Mouse (Mus musculus) neural tube, embryonic 15.5 days (tissue): Measurements from ENCODE around the gene Agps. TPM values are rescaled to one million over a fixed set of nuclear protein-coding genes. Genes with fewer than 3 reads are reported as not detected.

Experiments
- ATAC-seq: fragments of 200-750 bp; cut with Nextera tagmentation; 2 replicates; pipeline ENCODE4 v1.8.0; 2017; ENCODE audit warnings: mild to moderate bottlenecking, moderate TSS enrichment, moderate library complexity; ENCODE audit not compliant: low FRiP score
- H3K27ac ChIP-seq: fragments of 300-500 bp; sonication (generic); replicated peaks from 2 replicates; pipeline ENCODE4 v1.5.1; 2015; ENCODE audit warnings: mild to moderate bottlenecking, inconsistent platforms
- H3K27me3 ChIP-seq: fragments of 300-500 bp; sonication (generic); replicated peaks from 2 replicates; pipeline ENCODE4 v1.6.1; 2015; ENCODE audit warnings: inconsistent platforms
- H3K36me3 ChIP-seq: fragments of 300-500 bp; sonication (generic); 2 replicates; pipeline ENCODE4 v1.6.1; 2015; ENCODE audit warnings: inconsistent platforms
- H3K4me1 ChIP-seq: fragments of 300-500 bp; sonication (generic); 2 replicates; pipeline ENCODE4 v1.6.1; 2015; ENCODE audit warnings: inconsistent platforms
- H3K4me2 ChIP-seq: fragments of 300-500 bp; sonication (generic); 2 replicates; pipeline ENCODE4 v1.6.1; 2015; ENCODE audit warnings: inconsistent platforms, mild to moderate bottlenecking, moderate library complexity
- H3K4me3 ChIP-seq: fragments of 300-500 bp; sonication (generic); replicated peaks from 2 replicates; pipeline ENCODE4 v1.5.1; 2015; ENCODE audit warnings: mild to moderate bottlenecking, inconsistent platforms
- H3K9ac ChIP-seq: fragments of 300-500 bp; sonication (generic); replicated peaks from 2 replicates; pipeline ENCODE4 v1.6.1; 2015; ENCODE audit warnings: mild to moderate bottlenecking, inconsistent platforms
- H3K9me3 ChIP-seq: fragments of 300-500 bp; sonication (generic); replicated peaks from 2 replicates; pipeline ENCODE4 v1.6.1; 2016; ENCODE audit warnings: inconsistent platforms
- WGBS: fragments of 180-500 bp; shearing (Covaris S2); methylation state at CpG from one replicate; pipeline ENCODE4 v1.1.7; 2015; ENCODE audit warnings: mixed read lengths; 5-methylcytosine and 5-hydroxymethylcytosine counted together
- polyA plus RNA-seq: library from polyadenylated mRNA; unstranded; fragments of >200 nt; fragmentation: Nextera tagmentation; extraction: Ambion mirVana; gene quantifications from 2 replicates; pipeline ENCODE4 v1.2.1, GENCODE M21; 2015

Agps gene
- polyA plus RNA-seq, 1 experiment from 2014 or later: 29.0 TPM

GRCm38 (mm10) chr2:75832781-75833180, 804 bp downstream of the Agps start:
- Histone ChIP-seq H3K36me3 (no peaks in the 10 kb centered on the region), H3K27ac (peak overlapping the region; percentile 82), H3K4me2 (peak overlapping the region; percentile 85), H3K9me3 (no peaks in the 10 kb centered on the region), H3K4me3 (peak overlapping the region; percentile 94), H3K9ac (peak overlapping the region; percentile 87), H3K4me1 (peaks cover 20% of the 10 kb centered on the region), H3K27me3 (no peaks in the 10 kb centered on the region)
- 2% methylated on average over 5 of the region's 5 CpGs for WGBS
- no peak for ATAC-seq

DNA sequence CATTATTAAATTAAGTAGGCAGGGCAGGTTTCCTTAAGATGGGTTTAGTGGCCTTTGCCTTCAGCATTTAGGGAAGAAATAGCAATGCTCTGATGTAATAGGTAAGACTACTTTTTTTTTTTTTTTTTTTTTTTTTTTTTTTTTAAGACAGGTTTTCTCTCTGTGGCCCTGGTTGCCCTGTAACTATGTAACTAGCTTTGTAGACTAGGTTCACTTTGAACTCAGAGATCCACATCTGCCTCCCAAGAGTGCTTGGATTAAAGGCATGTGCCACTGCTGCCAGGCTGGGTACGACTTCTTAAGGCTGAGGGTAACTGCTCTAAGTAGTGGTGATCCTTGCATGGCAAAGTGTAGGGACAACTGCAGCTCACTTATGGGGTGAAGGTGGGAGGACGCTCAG, 2.5 kb downstream of the Agps start:
- Histone ChIP-seq H3K36me3 (no peaks in the 10 kb centered on the region), H3K27ac (no peak overlapping the region), H3K4me1 (peaks cover 20% of the 10 kb centered on the region), H3K9ac (no peak overlapping the region), H3K27me3 (no peaks in the 10 kb centered on the region), H3K9me3 (no peaks in the 10 kb centered on the region), H3K4me3 (0 out of 2 replicates have a peak overlapping the region, but pooled peaks have one; percentile 1), H3K4me2 (no peak overlapping the region)
- WGBS: 97% methylated on average over 2 of the region's 2 CpGs
- no peak for ATAC-seq

DNA sequence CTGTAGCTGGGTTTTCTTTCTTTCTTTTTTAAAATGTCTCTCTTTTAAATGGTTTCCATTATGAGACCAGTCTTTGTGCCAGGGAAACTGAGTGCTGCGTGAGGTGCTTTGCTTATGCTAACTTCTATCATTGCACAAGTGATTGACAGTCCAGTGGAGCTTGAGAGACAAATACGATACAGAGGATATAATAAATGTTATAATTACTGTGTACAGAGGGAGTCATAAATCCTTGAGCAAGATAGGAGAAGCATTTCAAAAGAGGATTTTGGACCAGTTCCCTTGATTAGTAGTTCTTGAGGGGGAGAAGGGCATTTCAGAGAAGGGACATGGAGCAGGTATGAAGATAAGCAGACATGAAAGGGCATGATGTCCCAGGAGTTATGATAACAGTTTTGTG, 10.3 kb downstream of the Agps start:
- H3K9ac ChIP-seq: no peak overlapping the region
- H3K27me3 ChIP-seq: no peaks in the 10 kb centered on the region
- no peak overlapping the region for H3K4me2 ChIP-seq
- no peak for ATAC-seq
- H3K4me1 ChIP-seq: no peaks in the 10 kb centered on the region
- H3K27ac ChIP-seq: no peak overlapping the region
- H3K4me3 ChIP-seq: no peak overlapping the region
- no peaks in the 10 kb centered on the region for H3K36me3 ChIP-seq
- WGBS: 62% methylated on average over 2 of the region's 2 CpGs
- no peaks in the 10 kb centered on the region for H3K9me3 ChIP-seq

GRCm38 (mm10) chr2:75847708-75848107, 15.7 kb downstream of the Agps start:
- Histone ChIP-seq H3K4me3 (no peak overlapping the region), H3K36me3 (no peaks in the 10 kb centered on the region), H3K4me1 (peaks cover 5% of the 10 kb centered on the region; the same call in 1 of the 2 replicates), H3K9ac (no peak overlapping the region), H3K4me2 (no peak overlapping the region), H3K27me3 (no peaks in the 10 kb centered on the region), H3K27ac (no peak overlapping the region), H3K9me3 (no peaks in the 10 kb centered on the region)
- WGBS: 97% methylated on average over 1 of the region's 1 CpGs
- no peak for ATAC-seq

- H3K27ac ChIP-seq: no peak overlapping the region
- H3K36me3 ChIP-seq: 0 out of 2 replicates have a peak, but pooled peaks cover 2% of the 10 kb centered on the region
- WGBS: 90% methylated on average over 2 of the region's 2 CpGs
- H3K9ac ChIP-seq: no peak overlapping the region
- no peaks in the 10 kb centered on the region for H3K27me3 ChIP-seq
- ATAC-seq: no peak
- H3K4me1 ChIP-seq: peaks cover 5% of the 10 kb centered on the region; the same call in 1 of the 2 replicates
- H3K9me3 ChIP-seq: no peaks in the 10 kb centered on the region
- no peak overlapping the region for H3K4me2 ChIP-seq
- H3K4me3 ChIP-seq: no peak overlapping the region
Measured at GRCm38 (mm10) chr2:75852483-75852882, 20.5 kb downstream of the Agps start.

DNA sequence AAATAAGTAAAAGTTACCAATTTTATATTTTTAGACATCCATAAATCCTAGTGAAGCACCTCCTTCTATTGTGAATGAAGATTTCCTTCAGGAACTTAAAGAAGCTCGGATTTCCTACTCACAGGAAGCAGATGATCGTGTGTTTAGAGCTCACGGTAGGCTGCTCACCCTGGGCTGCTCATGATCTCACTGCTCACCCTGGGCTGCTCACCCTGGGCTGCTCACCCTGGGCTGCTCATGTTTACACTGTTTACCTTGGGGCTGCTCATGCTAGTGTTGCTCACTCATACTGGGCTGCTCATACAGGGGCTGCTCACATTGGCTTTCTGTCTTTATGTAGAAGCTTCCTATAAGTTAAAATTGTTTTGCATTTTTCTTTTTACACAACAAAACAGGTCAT, 22.2 kb downstream of the Agps start:
- WGBS: 78% methylated on average over 3 of the region's 3 CpGs
- Histone ChIP-seq H3K4me1 (peaks cover 5% of the 10 kb centered on the region; the same call in 1 of the 2 replicates), H3K36me3 (peaks cover 5% of the 10 kb centered on the region; the same call in 1 of the 2 replicates), H3K4me3 (no peak overlapping the region), H3K27me3 (no peaks in the 10 kb centered on the region), H3K9me3 (no peaks in the 10 kb centered on the region), H3K27ac (no peak overlapping the region), H3K9ac (no peak overlapping the region), H3K4me2 (no peak overlapping the region)
- ATAC-seq: no peak

DNA sequence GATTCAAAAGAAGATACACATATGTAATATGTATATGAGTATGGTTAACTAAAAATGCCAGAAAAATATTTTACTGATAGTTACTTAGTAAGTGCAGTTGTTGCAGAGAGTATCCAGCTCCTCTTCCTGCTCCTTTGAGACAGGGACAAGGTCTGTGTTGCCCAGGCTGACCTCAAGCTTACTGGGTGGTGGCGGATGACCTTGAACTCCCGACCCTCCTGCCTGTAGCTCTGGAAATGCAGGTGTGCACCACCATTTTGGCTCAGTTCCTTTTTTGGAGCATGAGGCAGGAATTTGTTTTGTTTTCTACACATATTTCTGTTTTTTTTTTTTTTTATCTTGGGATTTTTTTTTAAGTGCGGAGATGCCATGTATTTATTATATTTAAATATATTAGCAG, 29.1 kb downstream of the Agps start:
- ATAC-seq: no peak
- Histone ChIP-seq H3K9ac (no peak overlapping the region), H3K36me3 (peaks cover 15% of the 10 kb centered on the region), H3K27ac (no peak overlapping the region), H3K4me3 (no peak overlapping the region), H3K4me2 (no peak overlapping the region), H3K27me3 (no peaks in the 10 kb centered on the region), H3K4me1 (no peaks in the 10 kb centered on the region), H3K9me3 (no peaks in the 10 kb centered on the region)
- WGBS: 97% methylated on average over 3 of the region's 3 CpGs

GRCm38 (mm10) chr2:75869604-75870003, 37.6 kb downstream of the Agps start:
- no peak overlapping the region for H3K27ac ChIP-seq
- H3K4me1 ChIP-seq: no peaks in the 10 kb centered on the region
- H3K9me3 ChIP-seq: no peaks in the 10 kb centered on the region
- no peaks in the 10 kb centered on the region for H3K27me3 ChIP-seq
- H3K4me2 ChIP-seq: no peak overlapping the region
- no peak for ATAC-seq
- peaks cover 8% of the 10 kb centered on the region for H3K36me3 ChIP-seq
- H3K4me3 ChIP-seq: no peak overlapping the region
- H3K9ac ChIP-seq: no peak overlapping the region
- WGBS: 98% methylated on average over 2 of the region's 2 CpGs

GRCm38 (mm10) chr2:75874008-75874559, 42.1 kb downstream of the Agps start:
- H3K4me3 ChIP-seq: no peak overlapping the region
- H3K4me1 ChIP-seq: no peaks in the 10 kb centered on the region
- H3K36me3 ChIP-seq: peaks cover 7% of the 10 kb centered on the region; the same call in 1 of the 2 replicates
- no peak overlapping the region for H3K9ac ChIP-seq
- no peaks in the 10 kb centered on the region for H3K9me3 ChIP-seq
- ATAC-seq: no peak
- 64% methylated on average over 3 of the region's 3 CpGs for WGBS
- H3K27me3 ChIP-seq: no peaks in the 10 kb centered on the region
- no peak overlapping the region for H3K4me2 ChIP-seq
- no peak overlapping the region for H3K27ac ChIP-seq

DNA sequence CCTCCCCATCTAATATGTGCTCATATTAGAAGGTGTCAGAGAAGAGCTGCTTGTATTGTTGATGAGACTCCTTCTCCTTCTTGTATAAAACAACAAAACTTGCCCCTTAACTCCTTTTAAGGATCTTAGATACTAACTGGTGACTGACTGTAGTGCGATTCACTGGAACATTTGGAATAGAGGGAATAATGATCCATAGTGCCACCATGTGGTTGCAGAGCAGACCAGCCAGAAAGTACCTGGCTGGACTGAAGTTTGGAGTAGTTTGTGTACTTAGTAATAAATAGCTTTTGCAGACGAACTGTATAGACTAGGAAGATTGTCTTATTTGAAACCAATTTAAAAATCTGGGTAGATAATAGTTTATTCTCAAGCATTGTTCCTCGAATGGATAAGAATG, 47.8 kb downstream of the Agps start:
- H3K4me3 ChIP-seq: no peak overlapping the region
- H3K4me2 ChIP-seq: no peak overlapping the region
- no peaks in the 10 kb centered on the region for H3K9me3 ChIP-seq
- no peak overlapping the region for H3K27ac ChIP-seq
- no peaks in the 10 kb centered on the region for H3K4me1 ChIP-seq
- H3K36me3 ChIP-seq: 0 out of 2 replicates have a peak, but pooled peaks cover 2% of the 10 kb centered on the region
- no peaks in the 10 kb centered on the region for H3K27me3 ChIP-seq
- 49% methylated on average over 3 of the region's 3 CpGs for WGBS
- no peak overlapping the region for H3K9ac ChIP-seq
- ATAC-seq: no peak

GRCm38 (mm10) chr2:75883543-75883942, 51.6 kb downstream of the Agps start:
- Histone ChIP-seq H3K36me3 (peaks cover 2% of the 10 kb centered on the region; the same call in 1 of the 2 replicates), H3K27me3 (no peaks in the 10 kb centered on the region), H3K27ac (no peak overlapping the region), H3K4me2 (no peak overlapping the region), H3K4me3 (no peak overlapping the region), H3K4me1 (no peaks in the 10 kb centered on the region), H3K9ac (no peak overlapping the region), H3K9me3 (no peaks in the 10 kb centered on the region)
- 60% methylated on average over 1 of the region's 1 CpGs for WGBS
- no peak for ATAC-seq

DNA sequence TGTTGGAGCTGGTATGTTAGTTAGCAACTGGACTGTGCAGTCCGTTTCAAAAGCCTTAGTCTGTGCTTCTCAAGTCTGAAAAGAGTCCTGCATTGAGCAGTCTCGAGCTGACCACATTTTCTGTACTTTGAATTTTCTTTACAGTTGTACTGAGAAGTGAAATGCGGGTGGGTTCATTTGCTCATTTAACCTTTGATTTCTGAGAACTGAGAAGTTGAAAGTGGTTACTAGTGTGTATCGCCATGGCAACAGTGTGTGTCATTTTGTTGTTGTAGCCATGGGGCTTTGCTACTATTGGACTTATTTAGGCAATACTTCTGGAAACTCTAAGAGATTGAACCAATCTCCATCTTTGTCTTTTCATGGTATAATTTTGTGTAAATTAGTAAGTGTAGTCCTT, 60.0 kb downstream of the Agps start:
- Histone ChIP-seq H3K9ac (no peak overlapping the region), H3K4me2 (no peak overlapping the region), H3K27me3 (no peaks in the 10 kb centered on the region), H3K4me3 (no peak overlapping the region), H3K27ac (no peak overlapping the region), H3K36me3 (no peaks in the 10 kb centered on the region; the same call in 1 of the 2 replicates), H3K9me3 (no peaks in the 10 kb centered on the region), H3K4me1 (no peaks in the 10 kb centered on the region)
- ATAC-seq: no peak
- 47% methylated on average over 4 of the region's 4 CpGs for WGBS
